Mouse (Mus musculus) kidney, adult 2 months (tissue): ENCODE data around the gene Adcy7.

ENCODE experiments used
- CTCF ChIP-seq: fragments of 200-500 bp; conservative IDR thresholded peaks from 2 replicates; pipeline ENCODE4 v1.5.1; 2011; ENCODE audit warnings: low read depth, mild to moderate bottlenecking, control low read depth, low read length, moderate library complexity, mixed read lengths; ENCODE audit not compliant: insufficient read depth, insufficient read length
- POLR2A ChIP-seq: fragments of 200-500 bp; IDR thresholded peaks from one replicate; pipeline ENCODE4 v1.6.1; 2011; ENCODE audit warnings: low read depth, low read length, control low read depth

DNA sequence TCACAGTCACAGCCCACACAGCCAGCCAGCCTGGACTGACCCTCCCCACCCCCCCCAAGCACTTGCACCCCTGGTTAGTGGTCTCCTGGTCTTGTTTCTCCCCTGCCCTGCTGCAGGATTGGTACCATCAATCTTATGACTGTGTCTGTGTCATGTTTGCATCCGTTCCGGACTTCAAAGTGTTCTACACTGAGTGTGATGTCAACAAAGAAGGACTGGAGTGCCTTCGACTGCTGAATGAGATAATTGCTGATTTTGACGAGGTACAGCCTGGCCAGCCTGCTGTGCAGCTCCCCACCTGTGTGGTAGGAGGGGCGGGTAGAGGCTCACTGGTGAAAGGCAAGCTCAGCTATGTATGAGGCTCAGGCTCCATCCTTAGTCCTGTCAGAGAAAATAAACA is 53.0 kb downstream of the Adcy7 start:
- TF ChIP-seq POLR2A (no peak), CTCF (no peak)
